Mouse (Mus musculus): ENCODE data around the gene Nlgn3. TPM values are rescaled to one million over a fixed set of nuclear protein-coding genes. Genes with fewer than 3 reads are reported as not detected.
"Not testable (repeated sequence)": the region's sequence is repeated elsewhere in the genome, so short reads cannot be mapped to it uniquely, and the experiment has no call there.

Nlgn3 gene
- polyA plus RNA-seq, 1 experiment from 2014 or later = 7.3 TPM

GRCm38 (mm10) chrX:101342837-101343236 is 43.9 kb downstream of the Nlgn3 start:
- WGBS = 54% methylated on average over 2 of the region's 2 CpGs
- H3K36me3 ChIP-seq (ENCODE audit: control insufficient read depth, insufficient read depth, low read length); H3K9me3 ChIP-seq (ENCODE audit: control insufficient read depth, low read length); H3K4me3 ChIP-seq (ENCODE audit: low read depth, low read length); H3K27me3 ChIP-seq (replicated peaks; ENCODE audit: control insufficient read depth, insufficient read depth, low read length); H3K4me2 ChIP-seq (ENCODE audit: low read length); H3K9ac ChIP-seq (ENCODE audit: low read length); H3K27ac ChIP-seq (ENCODE audit: low read depth); DNase-seq (ENCODE audit: low spot score); ATAC-seq (replicated peaks; ENCODE audit: low FRiP score, low TSS enrichment, low read depth); H3K4me1 ChIP-seq (replicated peaks; ENCODE audit: control insufficient read depth, insufficient read depth, low read length): not testable (repeated sequence)

DNA sequence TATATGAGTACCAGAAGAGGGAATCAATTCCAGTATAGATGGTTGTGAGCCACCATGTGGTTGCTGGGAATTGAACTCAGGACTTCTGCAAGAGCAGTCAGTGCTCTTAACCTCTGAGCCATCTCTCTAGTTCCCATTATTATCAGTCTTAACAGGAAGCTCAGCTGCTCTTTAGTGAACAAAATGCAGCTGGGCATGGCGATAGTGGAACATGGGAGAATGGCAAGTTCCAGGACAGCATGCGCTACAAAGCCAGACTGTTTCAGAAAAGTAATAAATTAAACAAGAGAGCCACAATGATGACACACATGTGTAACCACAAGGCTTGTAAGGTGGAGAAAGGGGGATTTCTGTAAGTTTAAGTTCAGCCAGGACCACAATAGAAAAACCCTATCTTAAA is 46.5 kb downstream of the Nlgn3 start:
- WGBS = 88% methylated on average over 2 of the region's 2 CpGs
- Histone ChIP-seq H3K27me3 (replicated peaks; ENCODE audit: control insufficient read depth, insufficient read depth, low read length) (peaks cover 4% of the 10 kb centered on the region; the same call in 1 of the 2 replicates), H3K9ac (ENCODE audit: low read length) (no peak overlapping the region), H3K4me1 (replicated peaks; ENCODE audit: control insufficient read depth, insufficient read depth, low read length) (no peaks in the 10 kb centered on the region), H3K36me3 (ENCODE audit: control insufficient read depth, insufficient read depth, low read length) (no peaks in the 10 kb centered on the region), H3K27ac (ENCODE audit: low read depth) (no peak overlapping the region), H3K4me2 (ENCODE audit: low read length) (no peak overlapping the region), H3K9me3 (ENCODE audit: control insufficient read depth, low read length) (no peaks in the 10 kb centered on the region), H3K4me3 (ENCODE audit: low read depth, low read length) (no peak overlapping the region)
- DNase-seq (ENCODE audit: low spot score) (no peak), ATAC-seq (replicated peaks; ENCODE audit: low FRiP score, low TSS enrichment, low read depth) (no peak)

DNA sequence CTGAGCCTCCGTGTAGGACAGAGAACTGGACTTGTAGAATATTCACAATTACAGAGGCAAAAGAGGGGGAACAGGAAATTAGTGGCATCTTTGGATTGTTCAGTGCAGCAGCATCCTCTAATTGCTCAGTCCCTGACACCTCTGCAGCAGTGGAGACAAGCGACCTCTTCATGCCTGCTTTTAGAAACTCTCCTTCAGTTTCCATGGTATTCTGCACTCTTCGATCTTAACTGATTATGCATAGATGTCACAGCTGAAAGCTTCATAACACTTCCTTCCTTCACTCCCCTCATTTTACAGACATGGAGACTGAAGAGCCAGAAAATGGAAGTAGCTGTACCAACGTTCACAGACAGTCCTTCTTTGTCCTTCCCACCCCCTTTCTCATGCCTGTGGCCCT is 47.5 kb downstream of the Nlgn3 start:
- 49% methylated on average over 4 of the region's 4 CpGs for WGBS
- Histone ChIP-seq H3K4me2 (ENCODE audit: low read length) (no peak overlapping the region), H3K9me3 (ENCODE audit: control insufficient read depth, low read length) (no peaks in the 10 kb centered on the region), H3K36me3 (ENCODE audit: control insufficient read depth, insufficient read depth, low read length) (no peaks in the 10 kb centered on the region), H3K4me1 (replicated peaks; ENCODE audit: control insufficient read depth, insufficient read depth, low read length) (no peaks in the 10 kb centered on the region), H3K9ac (ENCODE audit: low read length) (no peak overlapping the region), H3K4me3 (ENCODE audit: low read depth, low read length) (no peak overlapping the region), H3K27ac (ENCODE audit: low read depth) (no peak overlapping the region), H3K27me3 (replicated peaks; ENCODE audit: control insufficient read depth, insufficient read depth, low read length) (no peaks in the 10 kb centered on the region; the same call in 1 of the 2 replicates)
- no peak for ATAC-seq (replicated peaks; ENCODE audit: low FRiP score, low TSS enrichment, low read depth)
- no peak for DNase-seq (ENCODE audit: low spot score)

DNA sequence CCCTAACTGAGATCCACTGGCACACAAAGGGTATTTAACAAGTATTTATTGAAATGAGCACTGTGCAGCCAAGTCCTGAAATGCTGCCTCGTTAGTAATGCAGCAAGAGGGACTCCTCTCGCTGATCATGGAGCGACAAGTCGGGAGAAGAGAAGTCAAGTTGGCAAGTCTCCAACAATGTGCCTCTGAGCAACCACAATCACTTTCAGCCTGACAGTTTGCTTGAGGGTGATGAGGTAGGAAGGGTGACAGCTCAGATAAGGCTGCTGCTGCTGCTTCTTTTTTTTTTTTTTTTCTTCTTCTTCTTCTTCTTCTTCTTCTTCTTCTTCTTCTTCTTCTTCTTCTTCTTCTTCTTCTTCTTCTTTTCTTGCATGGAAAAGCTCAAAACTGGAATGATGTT is 52.2 kb downstream of the Nlgn3 start:
- Histone ChIP-seq H3K4me1 (replicated peaks; ENCODE audit: control insufficient read depth, insufficient read depth, low read length) (no peaks in the 10 kb centered on the region), H3K27ac (ENCODE audit: low read depth) (no peak overlapping the region), H3K4me2 (ENCODE audit: low read length) (no peak overlapping the region), H3K9ac (ENCODE audit: low read length) (no peak overlapping the region), H3K4me3 (ENCODE audit: low read depth, low read length) (no peak overlapping the region), H3K27me3 (replicated peaks; ENCODE audit: control insufficient read depth, insufficient read depth, low read length) (no peaks in the 10 kb centered on the region; the same call in 1 of the 2 replicates), H3K36me3 (ENCODE audit: control insufficient read depth, insufficient read depth, low read length) (no peaks in the 10 kb centered on the region), H3K9me3 (ENCODE audit: control insufficient read depth, low read length) (no peaks in the 10 kb centered on the region)
- WGBS = 48% methylated on average over 4 of the region's 4 CpGs
- ATAC-seq (replicated peaks; ENCODE audit: low FRiP score, low TSS enrichment, low read depth) (no peak), DNase-seq (ENCODE audit: low spot score) (no peak)

- DNase-seq (ENCODE audit: low spot score); H3K4me1 ChIP-seq (replicated peaks; ENCODE audit: control insufficient read depth, insufficient read depth, low read length); H3K27ac ChIP-seq (ENCODE audit: low read depth); H3K9ac ChIP-seq (ENCODE audit: low read length); H3K36me3 ChIP-seq (ENCODE audit: control insufficient read depth, insufficient read depth, low read length); H3K27me3 ChIP-seq (replicated peaks; ENCODE audit: control insufficient read depth, insufficient read depth, low read length); H3K4me3 ChIP-seq (ENCODE audit: low read depth, low read length); H3K4me2 ChIP-seq (ENCODE audit: low read length); ATAC-seq (replicated peaks; ENCODE audit: low FRiP score, low TSS enrichment, low read depth); H3K9me3 ChIP-seq (ENCODE audit: control insufficient read depth, low read length): not testable (repeated sequence)
- WGBS = 52% methylated on average over 3 of the region's 4 CpGs
These were observed 59.9 kb downstream of the Nlgn3 start for GRCm38 (mm10) chrX:101358902-101359301.

DNA sequence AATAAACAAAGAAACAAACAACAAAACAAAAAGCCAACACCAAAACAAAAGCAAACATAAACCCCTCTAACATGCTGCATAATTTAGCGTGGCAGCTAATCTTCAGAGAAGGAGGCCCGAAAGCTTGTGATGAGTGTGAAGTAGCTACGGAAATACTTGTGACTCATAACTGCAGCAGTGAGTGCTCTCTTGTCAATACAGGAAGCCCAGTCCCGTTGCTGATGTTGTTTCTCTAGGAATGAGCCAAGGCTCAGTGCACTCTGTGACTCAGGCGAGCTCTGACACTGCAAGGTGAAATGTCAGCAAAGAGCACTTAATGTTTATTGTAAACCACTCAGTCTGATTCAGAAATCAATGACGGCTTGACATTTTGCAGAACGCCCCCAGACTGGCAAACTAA is 70.0 kb downstream of the Nlgn3 start:
- no peak for ATAC-seq (replicated peaks; ENCODE audit: low FRiP score, low TSS enrichment, low read depth)

DNA sequence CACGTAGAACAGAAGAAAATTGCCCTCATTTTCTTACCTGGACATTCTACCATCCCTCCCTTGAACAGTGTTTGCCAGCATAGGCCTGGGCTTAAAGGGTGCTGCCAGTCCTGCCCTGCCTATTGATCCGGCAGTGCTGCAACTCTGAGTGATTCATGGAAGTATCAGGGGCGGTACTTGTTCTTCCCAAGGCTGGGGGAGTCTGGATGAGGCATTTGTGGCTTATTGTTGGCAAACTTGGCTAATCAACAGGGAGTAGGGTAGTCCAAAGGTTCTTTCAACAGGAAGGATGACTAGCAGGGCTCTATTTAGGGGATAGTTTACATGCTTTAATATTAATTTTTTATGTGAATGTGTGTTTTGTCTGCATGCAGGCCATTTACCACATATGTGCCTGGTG is 71.6 kb downstream of the Nlgn3 start:
- Histone ChIP-seq H3K4me3 (ENCODE audit: low read depth, low read length) (no peak overlapping the region), H3K9me3 (ENCODE audit: control insufficient read depth, low read length) (no peaks in the 10 kb centered on the region), H3K27me3 (replicated peaks; ENCODE audit: control insufficient read depth, insufficient read depth, low read length) (no peaks in the 10 kb centered on the region), H3K36me3 (ENCODE audit: control insufficient read depth, insufficient read depth, low read length) (no peaks in the 10 kb centered on the region), H3K9ac (ENCODE audit: low read length) (no peak overlapping the region), H3K4me2 (ENCODE audit: low read length) (no peak overlapping the region), H3K4me1 (replicated peaks; ENCODE audit: control insufficient read depth, insufficient read depth, low read length) (no peaks in the 10 kb centered on the region), H3K27ac (ENCODE audit: low read depth) (no peak overlapping the region)
- DNase-seq (ENCODE audit: low spot score) (no peak), ATAC-seq (replicated peaks; ENCODE audit: low FRiP score, low TSS enrichment, low read depth) (no peak)
- WGBS = 75% methylated on average over 3 of the region's 3 CpGs

More for the DNA sequence above, 70.0 kb downstream of the Nlgn3 start:
- Histone ChIP-seq H3K27me3 (replicated peaks; ENCODE audit: control insufficient read depth, insufficient read depth, low read length) (no peaks in the 10 kb centered on the region), H3K9me3 (ENCODE audit: control insufficient read depth, low read length) (no peaks in the 10 kb centered on the region), H3K4me2 (ENCODE audit: low read length) (no peak overlapping the region), H3K27ac (ENCODE audit: low read depth) (no peak overlapping the region), H3K9ac (ENCODE audit: low read length) (no peak overlapping the region), H3K4me3 (ENCODE audit: low read depth, low read length) (no peak overlapping the region), H3K36me3 (ENCODE audit: control insufficient read depth, insufficient read depth, low read length) (no peaks in the 10 kb centered on the region), H3K4me1 (replicated peaks; ENCODE audit: control insufficient read depth, insufficient read depth, low read length) (no peaks in the 10 kb centered on the region)
- no peak for DNase-seq (ENCODE audit: low spot score)
- 46% methylated on average over 7 of the region's 7 CpGs for WGBS

GRCm38 (mm10) chrX:101372946-101373345 is 74.0 kb downstream of the Nlgn3 start:
- ATAC-seq (replicated peaks; ENCODE audit: low FRiP score, low TSS enrichment, low read depth) (no peak), DNase-seq (ENCODE audit: low spot score) (no peak)
- Histone ChIP-seq H3K9me3 (ENCODE audit: control insufficient read depth, low read length) (no peaks in the 10 kb centered on the region), H3K9ac (ENCODE audit: low read length) (no peak overlapping the region), H3K4me3 (ENCODE audit: low read depth, low read length) (no peak overlapping the region), H3K4me1 (replicated peaks; ENCODE audit: control insufficient read depth, insufficient read depth, low read length) (no peaks in the 10 kb centered on the region), H3K27me3 (replicated peaks; ENCODE audit: control insufficient read depth, insufficient read depth, low read length) (no peaks in the 10 kb centered on the region; the same call in 1 of the 2 replicates), H3K4me2 (ENCODE audit: low read length) (no peak overlapping the region), H3K27ac (ENCODE audit: low read depth) (no peak overlapping the region), H3K36me3 (ENCODE audit: control insufficient read depth, insufficient read depth, low read length) (no peaks in the 10 kb centered on the region)
- 70% methylated on average over 5 of the region's 5 CpGs for WGBS
